9 mouse cellular contexts compared by ENCODE assay signal in the genomic region with DNA sequence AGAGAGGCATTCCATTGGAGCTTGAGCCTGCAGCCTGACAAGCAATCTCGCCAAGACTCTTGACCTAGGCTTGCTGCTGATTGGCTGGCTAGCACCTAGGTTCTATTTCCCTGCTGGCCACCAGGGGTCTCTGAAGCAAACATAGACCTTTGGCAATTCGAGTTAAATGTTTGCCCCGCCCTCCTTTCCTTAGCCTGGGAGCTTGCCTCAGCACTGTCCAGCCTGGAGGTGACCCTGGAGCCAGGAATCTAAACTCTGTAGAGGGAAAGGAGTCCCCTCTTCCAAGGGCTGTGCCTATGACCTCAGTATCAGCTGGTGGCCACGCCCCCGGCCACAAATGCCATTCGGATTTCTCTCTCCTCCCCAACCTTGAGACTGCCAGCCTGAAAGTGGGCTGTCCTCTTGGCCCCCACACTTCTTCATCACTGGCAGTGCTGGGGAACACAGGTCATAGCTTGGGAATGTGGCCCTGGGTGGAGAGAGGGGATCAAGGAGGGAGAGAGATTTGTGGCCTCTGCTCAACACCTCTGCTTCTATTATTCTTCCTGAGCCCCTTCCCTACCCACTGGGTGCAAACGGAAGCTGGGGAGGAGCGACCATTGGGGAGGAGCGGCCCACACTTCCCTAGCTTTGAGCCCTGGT. TPM values are rescaled to one million over a fixed set of nuclear protein-coding genes. Genes with fewer than 3 reads are reported as not detected.
DNase-seq lines count a peak whose midpoint lies in the region; ATAC-seq and TF ChIP-seq lines count a peak whose summit lies in the region.
"Had no signal": no experiment of that assay in that cellular context is flagged by ENCODE, and none has a peak within 500 bp of the region (broad histone marks: within the 10 kb centered on the region; RNA-seq: fewer than 3 reads in every experiment).

No protein-coding gene starts in this region.

- no peaks in the 10 kb centered on the region; the same call in 1 of the 2 replicates for H3K4me1 ChIP-seq in spleen, adult 2 months (ENCODE audit: control insufficient read depth, insufficient read depth, insufficient read length)
- peaks cover 33% of the 10 kb centered on the region for H3K4me1 ChIP-seq in hindbrain, embryonic 12.5 days
- H3K4me1 ChIP-seq in limb, embryonic 12.5 days (replicated peaks): peaks cover 29% of the 10 kb centered on the region
- peaks cover 28% of the 10 kb centered on the region for H3K4me1 ChIP-seq in midbrain, embryonic 12.5 days

- 24% methylated on average over 9 of the region's 9 CpGs for WGBS in spleen, adult 2 months
- 11% methylated on average over 9 of the region's 9 CpGs for WGBS in hindbrain, embryonic 12.5 days
- WGBS in limb, embryonic 12.5 days: 8% methylated on average over 9 of the region's 9 CpGs
- WGBS in midbrain, embryonic 12.5 days: 10% methylated on average over 9 of the region's 9 CpGs

- ATAC-seq in hindbrain, embryonic 12.5 days (ENCODE audit: low FRiP score): peak; percentile 67
- peak; percentile 49; the same call in 1 of the 2 replicates for ATAC-seq in limb, embryonic 12.5 days (ENCODE audit: insufficient number of reproducible peaks, insufficient read depth, low FRiP score, low TSS enrichment, low read depth)
- peak; percentile 47 for ATAC-seq in midbrain, embryonic 12.5 days (ENCODE audit: low FRiP score, low read depth)

- no peaks in the 10 kb centered on the region for H3K36me3 ChIP-seq in spleen, adult 2 months (ENCODE audit: control insufficient read depth, insufficient read depth, low read length)
- H3K36me3 ChIP-seq in hindbrain, embryonic 12.5 days: peaks cover 24% of the 10 kb centered on the region
- peaks cover 59% of the 10 kb centered on the region for H3K36me3 ChIP-seq in limb, embryonic 12.5 days
- H3K36me3 ChIP-seq in midbrain, embryonic 12.5 days: peaks cover 18% of the 10 kb centered on the region

- no peak overlapping the region for H3K4me2 ChIP-seq in hindbrain, embryonic 12.5 days (replicated peaks)
- H3K4me2 ChIP-seq in limb, embryonic 12.5 days: peak overlapping the region; percentile 60
- no peak overlapping the region for H3K4me2 ChIP-seq in midbrain, embryonic 12.5 days (replicated peaks)

- peak in 1 of 2 experiments; percentile 35 for DNase-seq in spleen, adult 2 months (ENCODE audit: low read depth in 1 of 2, low spot score in 2 of 2)
- DNase-seq in spleen, adult 12 weeks (ENCODE audit: low spot score): no peak
- peak; percentile 70 for DNase-seq in cerebellum, adult 11 months
- peak; percentile 80 for DNase-seq in forelimb bud, embryonic 11.5 days (ENCODE audit: low read depth, low spot score)
- peak; percentile 57 for DNase-seq in thymus, postnatal 0 days (ENCODE audit: low spot score)

- H3K27me3 ChIP-seq in spleen, adult 2 months (ENCODE audit: control insufficient read depth, insufficient read depth, low read length): no peaks in the 10 kb centered on the region
- no peaks in the 10 kb centered on the region for H3K27me3 ChIP-seq in hindbrain, embryonic 12.5 days
- no peaks in the 10 kb centered on the region for H3K27me3 ChIP-seq in limb, embryonic 12.5 days
- H3K27me3 ChIP-seq in midbrain, embryonic 12.5 days: 0 out of 2 replicates have a peak, but pooled peaks cover 3% of the 10 kb centered on the region

- no peak overlapping the region for H3K27ac ChIP-seq in spleen, adult 2 months (ENCODE audit: insufficient read depth, low read length)
- peak overlapping the region; percentile 64 for H3K27ac ChIP-seq in hindbrain, embryonic 12.5 days
- peak overlapping the region; percentile 89 for H3K27ac ChIP-seq in limb, embryonic 12.5 days
- H3K27ac ChIP-seq in midbrain, embryonic 12.5 days (replicated peaks): peak overlapping the region; percentile 75

- no peak for TF ChIP-seq POLR2A in spleen, adult 2 months (IDR thresholded peaks at IDR 0.05; ENCODE audit: low read depth, low read length)

- H3K4me3 ChIP-seq in spleen, adult 2 months (ENCODE audit: extremely low read depth, insufficient read depth, insufficient read length): no peak overlapping the region
- H3K4me3 ChIP-seq in hindbrain, embryonic 12.5 days: no peak overlapping the region
- H3K4me3 ChIP-seq in limb, embryonic 12.5 days (replicated peaks): no peak overlapping the region
- H3K4me3 ChIP-seq in midbrain, embryonic 12.5 days: no peak overlapping the region
- H3K4me3 ChIP-seq: erythroblast, embryonic 14.5 days had no signal

- no peak overlapping the region; the same call in 1 of the 2 replicates for H3K9ac ChIP-seq in hindbrain, embryonic 12.5 days
- H3K9ac ChIP-seq in limb, embryonic 12.5 days (replicated peaks): 0 out of 2 replicates have a peak overlapping the region, but pooled peaks have one; percentile 9
- H3K9ac ChIP-seq in midbrain, embryonic 12.5 days (replicated peaks): no peak overlapping the region; the same call in 1 of the 2 replicates

- no peaks in the 10 kb centered on the region for H3K9me3 ChIP-seq in hindbrain, embryonic 12.5 days (replicated peaks)
- no peaks in the 10 kb centered on the region for H3K9me3 ChIP-seq in limb, embryonic 12.5 days
- H3K9me3 ChIP-seq in midbrain, embryonic 12.5 days: no peaks in the 10 kb centered on the region

- TF ChIP-seq CTCF in spleen, adult 2 months (IDR thresholded peaks at IDR 0.05; ENCODE audit: extremely low read depth, insufficient read depth, insufficient read length, insufficient replicate concordance): peak; percentile 23; the same call in 1 of the 2 replicates

RNA-seq across cellular contexts. Expression of gene Speg, which starts 23.8 kb away (rescaled TPM):
- polyA plus RNA-seq in spleen, adult 2 months (2012; rRNA removed): 14.3 and 21.2 TPM in 2 replicates
- polyA plus RNA-seq in hindbrain, embryonic 12.5 days (2016; fragmentation: Nextera tagmentation; extraction: Ambion mirVana): 19.1 and 19.7 TPM in 2 replicates
- 30.4 and 30.7 TPM in 2 replicates for polyA plus RNA-seq in limb, embryonic 12.5 days (2016; fragmentation: Nextera tagmentation; extraction: Ambion mirVana)
- 12.9 and 14.5 TPM in 2 replicates for polyA plus RNA-seq in midbrain, embryonic 12.5 days (2016; fragmentation: Nextera tagmentation; extraction: Ambion mirVana)
- 1.6 and 1.8 TPM in 2 replicates for polyA plus RNA-seq in thymus, postnatal 0 days (2015; fragmentation: Nextera tagmentation; extraction: Ambion mirVana)

RNA-seq across cellular contexts. Expression of gene Gmppa, which starts 36.8 kb away (rescaled TPM):
- 85.1 and 101 TPM in 2 replicates for polyA plus RNA-seq in spleen, adult 2 months (2012; rRNA removed)
- 73.1 and 74.1 TPM in 2 replicates for polyA plus RNA-seq in hindbrain, embryonic 12.5 days (2016; fragmentation: Nextera tagmentation; extraction: Ambion mirVana)
- 49.1 and 61.0 TPM in 2 replicates for polyA plus RNA-seq in limb, embryonic 12.5 days (2016; fragmentation: Nextera tagmentation; extraction: Ambion mirVana)
- 59.7 and 69.4 TPM in 2 replicates for polyA plus RNA-seq in midbrain, embryonic 12.5 days (2016; fragmentation: Nextera tagmentation; extraction: Ambion mirVana)
- 51.4 and 58.5 TPM in 2 replicates for polyA plus RNA-seq in thymus, postnatal 0 days (2015; fragmentation: Nextera tagmentation; extraction: Ambion mirVana)

RNA-seq across cellular contexts. Expression of gene Des, which starts 38.8 kb away (rescaled TPM):
- 40.5 and 49.3 TPM in 2 replicates for polyA plus RNA-seq in spleen, adult 2 months (2012; rRNA removed)
- 2.3 and 10.5 TPM in 2 replicates for polyA plus RNA-seq in hindbrain, embryonic 12.5 days (2016; fragmentation: Nextera tagmentation; extraction: Ambion mirVana)
- polyA plus RNA-seq in limb, embryonic 12.5 days (2016; fragmentation: Nextera tagmentation; extraction: Ambion mirVana): 23.5 and 25.3 TPM in 2 replicates
- 0.93 and 1.2 TPM in 2 replicates for polyA plus RNA-seq in midbrain, embryonic 12.5 days (2016; fragmentation: Nextera tagmentation; extraction: Ambion mirVana)
- polyA plus RNA-seq in thymus, postnatal 0 days (2015; fragmentation: Nextera tagmentation; extraction: Ambion mirVana): 6.0 and 7.4 TPM in 2 replicates

RNA-seq across cellular contexts. Expression of gene Asic4, which starts 51.4 kb away (rescaled TPM):
- 0.02 and 0.05 TPM in 2 replicates for polyA plus RNA-seq in spleen, adult 2 months (2012; rRNA removed)
- polyA plus RNA-seq in hindbrain, embryonic 12.5 days (2016; fragmentation: Nextera tagmentation; extraction: Ambion mirVana): 18.3 and 19.0 TPM in 2 replicates
- 0.50 and 0.78 TPM in 2 replicates for polyA plus RNA-seq in limb, embryonic 12.5 days (2016; fragmentation: Nextera tagmentation; extraction: Ambion mirVana)
- polyA plus RNA-seq in midbrain, embryonic 12.5 days (2016; fragmentation: Nextera tagmentation; extraction: Ambion mirVana): 45.0 and 47.7 TPM in 2 replicates
- polyA plus RNA-seq in thymus, postnatal 0 days (2015; fragmentation: Nextera tagmentation; extraction: Ambion mirVana): not detected in 2 replicates
- polyA plus RNA-seq: erythroblast, embryonic 14.5 days had no signal
